Mouse (Mus musculus) small intestine, adult 2 months (tissue): ENCODE results near the gene Pnpla2.

ENCODE experiments used
- CTCF ChIP-seq: fragments of 200-500 bp; IDR thresholded peaks from 2 replicates; pipeline ENCODE4 v1.5.1; 2012; ENCODE audit warnings: low read depth, mild to moderate bottlenecking, control low read depth, inconsistent platforms, low read length, moderate library complexity, mixed read lengths; ENCODE audit not compliant: insufficient replicate concordance, insufficient read length; ENCODE audit errors: extremely low read depth
- POLR2A ChIP-seq: fragments of 200-500 bp; IDR thresholded peaks from 2 replicates; pipeline ENCODE4 v1.6.1; 2012; ENCODE audit warnings: low read depth, mild to moderate bottlenecking, control low read depth, inconsistent platforms, low read length, moderate library complexity

- no peak for TF ChIP-seq POLR2A
- TF ChIP-seq CTCF, result no peak
Measured at GRCm38 (mm10) chr7:141462333-141462821, 7.4 kb downstream of the Pnpla2 start.
